Mouse (Mus musculus): ENCODE measurements at regions not wholly inside any gene's neighbourhood (a gene's known extent, or its start where the extent isn't known, plus 50 kb on each side); places are given as distances from the start of the nearest gene placed in this dataset.

GRCm38 (mm10) chr2:79510485-79511094, 54.0 kb upstream of the Cerkl start:
- H3K27ac ChIP-seq (ENCODE audit: insufficient read depth, low read depth, low read length): no peak overlapping the region

GRCm38 (mm10) chr2:79511108-79511507, 54.5 kb upstream of the Cerkl start:
- DNase-seq: peak; percentile 7
- no peak for TF ChIP-seq POLR2A (IDR thresholded peaks at IDR 0.05; ENCODE audit: low read depth, low read length)
- TF ChIP-seq CTCF (conservative IDR thresholded peaks at IDR 0.05; ENCODE audit: insufficient read depth, insufficient read length, low read depth, low read length): no peak
- H3K4me3 ChIP-seq (ENCODE audit: insufficient read depth, low read depth, low read length): no peak overlapping the region
- 36% methylated on average over 6 of the region's 6 CpGs for WGBS
- no peaks in the 10 kb centered on the region for H3K27me3 ChIP-seq (replicated peaks; ENCODE audit: control insufficient read depth, insufficient read depth, low read length)
- H3K4me1 ChIP-seq (ENCODE audit: control insufficient read depth, insufficient read depth, low read length): peaks cover 3% of the 10 kb centered on the region; the same call in 1 of the 2 replicates
- no peak overlapping the region for H3K27ac ChIP-seq (ENCODE audit: insufficient read depth, low read depth, low read length)
- H3K36me3 ChIP-seq (ENCODE audit: control insufficient read depth, insufficient read depth, low read length): no peaks in the 10 kb centered on the region

More at GRCm38 (mm10) chr2:79510485-79511094, 54.0 kb upstream of the Cerkl start:
- Histone ChIP-seq H3K36me3 (ENCODE audit: control insufficient read depth, insufficient read depth, low read length) (no peaks in the 10 kb centered on the region), H3K27me3 (replicated peaks; ENCODE audit: control insufficient read depth, insufficient read depth, low read length) (no peaks in the 10 kb centered on the region), H3K4me1 (ENCODE audit: control insufficient read depth, insufficient read depth, low read length) (peaks cover 3% of the 10 kb centered on the region; the same call in 1 of the 2 replicates), H3K4me3 (ENCODE audit: insufficient read depth, low read depth, low read length) (no peak overlapping the region)
- no peak for DNase-seq
- TF ChIP-seq POLR2A (IDR thresholded peaks at IDR 0.05; ENCODE audit: low read depth, low read length): no peak
- TF ChIP-seq CTCF (conservative IDR thresholded peaks at IDR 0.05; ENCODE audit: insufficient read depth, insufficient read length, low read depth, low read length): no peak
- WGBS: 55% methylated on average over 10 of the region's 10 CpGs

- TF ChIP-seq POLR2A (IDR thresholded peaks at IDR 0.05; ENCODE audit: low read depth, low read length): no peak
- no peak for TF ChIP-seq CTCF (conservative IDR thresholded peaks at IDR 0.05; ENCODE audit: insufficient read depth, insufficient read length, low read depth, low read length)
- Histone ChIP-seq H3K27ac (ENCODE audit: insufficient read depth, low read depth, low read length) (no peak overlapping the region), H3K4me1 (ENCODE audit: control insufficient read depth, insufficient read depth, low read length) (peaks cover 3% of the 10 kb centered on the region; the same call in 1 of the 2 replicates), H3K4me3 (ENCODE audit: insufficient read depth, low read depth, low read length) (no peak overlapping the region), H3K36me3 (ENCODE audit: control insufficient read depth, insufficient read depth, low read length) (no peaks in the 10 kb centered on the region), H3K27me3 (replicated peaks; ENCODE audit: control insufficient read depth, insufficient read depth, low read length) (no peaks in the 10 kb centered on the region)
- WGBS: 20% methylated on average over 11 of the region's 11 CpGs
- peak; percentile 87 for DNase-seq
Measured at GRCm38 (mm10) chr2:79511676-79512323, 55.2 kb upstream of the Cerkl start.

- Histone ChIP-seq H3K4me1 (ENCODE audit: control insufficient read depth, insufficient read depth, low read length) (peaks cover 3% of the 10 kb centered on the region; the same call in 1 of the 2 replicates), H3K36me3 (ENCODE audit: control insufficient read depth, insufficient read depth, low read length) (no peaks in the 10 kb centered on the region), H3K27me3 (replicated peaks; ENCODE audit: control insufficient read depth, insufficient read depth, low read length) (no peaks in the 10 kb centered on the region), H3K27ac (ENCODE audit: insufficient read depth, low read depth, low read length) (no peak overlapping the region), H3K4me3 (ENCODE audit: insufficient read depth, low read depth, low read length) (no peak overlapping the region)
- no peak for TF ChIP-seq CTCF (conservative IDR thresholded peaks at IDR 0.05; ENCODE audit: insufficient read depth, insufficient read length, low read depth, low read length)
- DNase-seq: no peak
- WGBS: 57% methylated on average over 2 of the region's 2 CpGs
Measured at GRCm38 (mm10) chr2:79512374-79512773, 55.8 kb upstream of the Cerkl start.

- no peak for TF ChIP-seq POLR2A (IDR thresholded peaks at IDR 0.05; ENCODE audit: low read depth, low read length)
- no peak for TF ChIP-seq CTCF (conservative IDR thresholded peaks at IDR 0.05; ENCODE audit: insufficient read depth, insufficient read length, low read depth, low read length)
- no peak overlapping the region for H3K27ac ChIP-seq (ENCODE audit: insufficient read depth, low read depth, low read length)
- no peaks in the 10 kb centered on the region for H3K27me3 ChIP-seq (replicated peaks; ENCODE audit: control insufficient read depth, insufficient read depth, low read length)
- H3K36me3 ChIP-seq (ENCODE audit: control insufficient read depth, insufficient read depth, low read length): no peaks in the 10 kb centered on the region
- 95% methylated on average over 3 of the region's 3 CpGs for WGBS
- DNase-seq: no peak
- H3K4me3 ChIP-seq (ENCODE audit: insufficient read depth, low read depth, low read length): no peak overlapping the region
- H3K4me1 ChIP-seq (ENCODE audit: control insufficient read depth, insufficient read depth, low read length): peaks cover 3% of the 10 kb centered on the region; the same call in 1 of the 2 replicates
Measured at GRCm38 (mm10) chr2:79513726-79514125, 57.1 kb upstream of the Cerkl start.

- TF ChIP-seq POLR2A (IDR thresholded peaks at IDR 0.05; ENCODE audit: low read depth, low read length) (no peak), CTCF (conservative IDR thresholded peaks at IDR 0.05; ENCODE audit: insufficient read depth, insufficient read length, low read depth, low read length) (no peak)
- WGBS: 83% methylated on average over 8 of the region's 8 CpGs
- Histone ChIP-seq H3K27ac (ENCODE audit: insufficient read depth, low read depth, low read length) (no peak overlapping the region), H3K27me3 (replicated peaks; ENCODE audit: control insufficient read depth, insufficient read depth, low read length) (no peaks in the 10 kb centered on the region), H3K4me1 (ENCODE audit: control insufficient read depth, insufficient read depth, low read length) (no peaks in the 10 kb centered on the region; the same call in 1 of the 2 replicates), H3K36me3 (ENCODE audit: control insufficient read depth, insufficient read depth, low read length) (no peaks in the 10 kb centered on the region), H3K4me3 (ENCODE audit: insufficient read depth, low read depth, low read length) (no peak overlapping the region)
- DNase-seq: no peak
Measured at GRCm38 (mm10) chr2:79518046-79518750, 61.6 kb upstream of the Cerkl start.
